Mouse (Mus musculus): ENCODE measurements around the gene Nanos1. TPM values are rescaled to one million over a fixed set of nuclear protein-coding genes. Genes with fewer than 3 reads are reported as not detected.
A peak's percentile ranks its signal among the peaks of the same experiment; 100 is the strongest.

Nanos1 gene
- polyA plus RNA-seq, 1 experiment from 2014 or later: 1.3 TPM

DNA sequence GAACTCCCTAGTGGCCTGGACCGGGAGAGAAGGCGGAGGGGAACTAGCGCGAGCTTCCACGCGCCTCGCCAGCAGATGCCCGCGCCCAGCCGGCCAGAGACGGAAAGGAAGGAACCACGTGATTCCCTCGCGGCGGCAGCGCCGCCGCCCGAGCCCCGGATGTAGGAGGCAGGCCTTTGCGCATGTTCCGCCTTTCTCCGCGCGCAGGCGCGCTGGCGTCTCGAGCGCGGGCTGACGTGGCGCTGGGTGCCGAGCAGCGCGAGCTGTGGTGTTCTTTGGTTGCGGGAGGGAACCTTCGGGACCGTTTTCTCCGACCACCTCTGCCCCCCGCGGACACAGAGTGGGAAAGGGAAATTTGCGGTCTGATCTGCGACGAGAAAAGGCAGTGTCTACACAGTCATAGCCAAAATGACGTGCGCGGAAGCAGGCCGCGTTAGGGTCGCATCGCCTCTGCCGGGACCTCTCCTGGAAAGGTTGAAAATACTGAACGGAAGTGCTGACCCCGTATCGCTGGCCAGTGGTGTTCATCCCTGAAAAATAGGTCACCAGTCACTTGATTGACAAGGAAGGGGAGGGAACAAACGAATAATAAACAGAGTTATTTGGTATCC, 34.9 kb downstream of the Nanos1 start, which contains the start of gene Eif3a:
TSS of gene Eif3a (minus strand) at position 108 of the 611 bp plus-strand sequence.
- Histone ChIP-seq H3K9me3 (replicated peaks) (no peaks in the 10 kb centered on the region), H3K27me3 (replicated peaks) (no peaks in the 10 kb centered on the region), H3K9ac (peak within 1 kb of the TSS; percentile 100), H3K27ac (peak within 1 kb of the TSS; percentile 99), H3K4me2 (peak within 1 kb of the TSS; percentile 92), H3K4me3 (peak within 1 kb of the TSS; percentile 99), H3K36me3 (peaks cover 11% of the 10 kb centered on the region), H3K4me1 (peaks cover 51% of the 10 kb centered on the region)
- under 1% methylated on average over 57 of the region's 57 CpGs for WGBS (ENCODE audit: insufficient replicate concordance)
- peak; percentile 93 for ATAC-seq

DNA sequence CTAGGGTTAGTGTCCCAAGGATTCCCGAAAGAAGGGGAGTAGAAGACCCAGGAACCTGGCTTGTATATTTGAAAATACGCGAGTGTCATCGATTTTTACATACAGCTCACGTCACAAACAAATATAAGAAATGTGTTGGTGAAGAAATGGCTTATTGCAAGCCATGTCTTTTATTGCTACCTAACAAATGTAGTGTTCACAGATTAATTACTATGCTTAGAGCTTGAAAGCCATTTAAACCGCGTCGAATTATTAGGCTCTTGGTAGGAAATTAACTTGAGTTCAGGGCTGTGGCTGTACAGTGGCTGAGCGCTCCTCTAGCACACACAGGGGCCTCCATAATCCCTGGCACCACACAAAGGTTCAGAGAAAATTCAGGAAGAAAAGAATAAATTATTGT, 35.4 kb downstream of the Nanos1 start:
- H3K36me3 ChIP-seq: peaks cover 7% of the 10 kb centered on the region
- no peak for ATAC-seq
- 15% methylated on average over 9 of the region's 9 CpGs for WGBS (ENCODE audit: insufficient replicate concordance)

DNA sequence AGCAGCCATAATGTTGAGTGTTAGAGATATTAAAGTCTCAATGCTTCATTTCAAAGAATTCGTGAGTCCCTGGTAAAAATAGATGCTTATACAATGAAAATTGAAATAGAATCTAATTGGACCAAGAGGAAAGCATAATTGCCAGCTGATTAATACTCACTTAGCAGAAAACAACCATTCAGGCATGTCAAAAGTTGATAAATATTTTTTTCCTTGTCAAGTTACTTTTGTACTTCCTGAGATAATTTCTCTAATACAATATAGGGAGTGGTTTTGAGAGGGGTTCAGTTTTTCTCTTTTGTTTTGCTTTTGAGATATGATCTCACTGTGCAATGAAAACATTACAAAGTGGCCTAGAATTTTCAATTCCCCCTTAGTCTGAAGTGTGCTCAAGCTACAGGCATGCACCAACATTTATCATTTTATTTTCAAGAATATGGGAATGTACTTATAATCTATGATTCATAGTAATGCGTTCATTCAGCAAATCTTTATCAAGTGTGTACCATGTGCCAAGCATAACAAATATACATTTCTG, 37.5 kb downstream of the Nanos1 start:
- Histone ChIP-seq H3K4me1 (peaks cover 41% of the 10 kb centered on the region), H3K4me2 (no peak overlapping the region), H3K9ac (no peak overlapping the region; the same call in 1 of the 2 replicates), H3K36me3 (no peaks in the 10 kb centered on the region), H3K9me3 (replicated peaks) (0 out of 2 replicates have a peak, but pooled peaks cover 5% of the 10 kb centered on the region), H3K27ac (no peak overlapping the region), H3K27me3 (replicated peaks) (no peaks in the 10 kb centered on the region), H3K4me3 (no peak overlapping the region)
- no peak for ATAC-seq
- 82% methylated on average over 2 of the region's 2 CpGs for WGBS (ENCODE audit: insufficient replicate concordance)

More for the DNA sequence above, 35.4 kb downstream of the Nanos1 start:
- Histone ChIP-seq H3K9me3 (replicated peaks) (no peaks in the 10 kb centered on the region), H3K4me2 (peak overlapping the region; percentile 92), H3K4me1 (peaks cover 46% of the 10 kb centered on the region), H3K27ac (peak overlapping the region; percentile 99), H3K9ac (peak overlapping the region; percentile 100), H3K27me3 (replicated peaks) (no peaks in the 10 kb centered on the region), H3K4me3 (peak overlapping the region; percentile 99)

DNA sequence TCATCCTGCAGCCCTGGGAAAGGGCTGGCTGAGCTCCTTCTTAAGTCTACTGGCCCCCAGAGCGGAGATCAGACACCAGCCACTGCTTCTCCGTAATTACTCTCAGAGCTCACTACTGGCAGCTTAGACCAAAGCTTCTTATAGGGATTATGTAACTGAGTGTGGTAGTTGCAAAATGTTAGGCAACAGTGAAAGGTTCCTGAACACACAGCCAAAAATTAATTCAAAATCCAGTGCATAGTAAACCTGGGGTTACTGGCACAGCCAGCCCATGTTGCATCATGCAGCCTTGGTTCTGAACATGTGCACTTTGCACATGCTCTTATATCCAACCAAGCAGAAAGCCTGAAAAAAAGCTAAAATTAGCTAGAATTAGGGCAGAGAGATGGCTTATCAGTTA, 39.5 kb downstream of the Nanos1 start:
- Histone ChIP-seq H3K9me3 (replicated peaks) (0 out of 2 replicates have a peak, but pooled peaks cover 5% of the 10 kb centered on the region), H3K9ac (no peak overlapping the region), H3K4me2 (no peak overlapping the region), H3K4me1 (peaks cover 54% of the 10 kb centered on the region), H3K36me3 (no peaks in the 10 kb centered on the region), H3K27me3 (replicated peaks) (no peaks in the 10 kb centered on the region), H3K27ac (peak overlapping the region; percentile 51), H3K4me3 (no peak overlapping the region)
- WGBS (ENCODE audit: insufficient replicate concordance): 83% methylated on average over 2 of the region's 2 CpGs
- ATAC-seq: no peak

DNA sequence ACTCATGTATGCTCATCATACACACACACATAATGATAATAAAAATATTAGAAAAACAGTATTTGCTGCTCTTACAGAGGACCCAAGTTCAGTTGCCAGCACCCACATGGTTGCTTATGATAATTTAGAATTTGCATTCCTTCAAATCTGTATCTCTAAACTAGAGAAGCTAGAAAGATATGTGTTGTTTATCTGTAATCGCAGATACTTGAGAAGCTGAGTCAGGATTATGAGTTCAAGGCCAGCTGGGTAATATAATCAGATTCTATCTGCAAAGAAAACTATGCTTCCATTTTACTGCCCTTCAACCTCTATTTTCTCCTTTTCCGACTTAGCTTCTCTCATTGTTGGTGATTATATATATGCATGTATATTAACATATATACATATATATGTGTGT, 41.6 kb downstream of the Nanos1 start:
- Histone ChIP-seq H3K9me3 (replicated peaks) (0 out of 2 replicates have a peak, but pooled peaks cover 5% of the 10 kb centered on the region), H3K27ac (no peak overlapping the region), H3K4me2 (no peak overlapping the region), H3K27me3 (replicated peaks) (no peaks in the 10 kb centered on the region), H3K4me1 (peaks cover 67% of the 10 kb centered on the region), H3K4me3 (no peak overlapping the region), H3K36me3 (no peaks in the 10 kb centered on the region), H3K9ac (no peak overlapping the region)
- ATAC-seq: no peak
- WGBS (ENCODE audit: insufficient replicate concordance): 87% methylated on average over 2 of the region's 2 CpGs

DNA sequence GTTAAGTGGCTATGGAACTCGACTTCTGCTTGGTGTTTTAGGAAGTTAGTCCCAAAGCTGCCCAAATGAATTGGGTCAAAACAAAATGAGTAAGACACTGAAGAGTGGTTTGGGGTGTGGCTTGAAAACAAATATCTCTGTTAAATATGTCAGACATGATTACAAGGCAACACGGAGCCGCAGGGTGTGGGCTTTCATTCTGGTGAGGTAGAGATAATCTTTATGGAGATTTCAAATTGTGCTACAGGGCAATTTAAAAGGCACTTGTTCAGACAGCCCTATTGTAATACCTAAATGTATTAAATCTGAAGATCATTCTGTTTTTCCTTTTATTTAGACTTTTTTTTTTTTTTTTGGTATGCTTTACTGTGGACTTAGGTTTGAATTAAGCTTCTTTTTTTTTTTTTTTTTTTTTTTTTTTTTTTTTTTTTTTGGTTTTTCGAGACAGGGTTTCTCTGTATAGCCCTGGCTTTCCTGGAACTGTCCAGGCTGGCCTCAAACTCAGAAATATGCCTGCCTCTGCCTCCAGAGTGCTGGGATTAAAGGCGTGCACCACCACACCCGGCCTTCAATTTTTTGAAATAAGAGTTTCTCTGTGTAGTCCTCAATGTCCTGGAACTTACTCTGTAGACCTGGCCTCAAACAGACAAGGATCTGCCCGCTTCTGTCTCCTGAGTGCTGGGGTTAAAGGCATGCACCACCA, 44.2 kb downstream of the Nanos1 start:
- peak; percentile 91 for ATAC-seq
- H3K27me3 ChIP-seq (replicated peaks): 0 out of 2 replicates have a peak, but pooled peaks cover 6% of the 10 kb centered on the region
- peaks cover 59% of the 10 kb centered on the region for H3K4me1 ChIP-seq
- H3K9ac ChIP-seq: no peak overlapping the region
- H3K36me3 ChIP-seq: no peaks in the 10 kb centered on the region
- peak overlapping the region; percentile 50 for H3K4me2 ChIP-seq
- no peak overlapping the region for H3K4me3 ChIP-seq
- H3K9me3 ChIP-seq (replicated peaks): 0 out of 2 replicates have a peak, but pooled peaks cover 5% of the 10 kb centered on the region
- WGBS (ENCODE audit: insufficient replicate concordance): 22% methylated on average over 7 of the region's 7 CpGs
- peak overlapping the region; percentile 88 for H3K27ac ChIP-seq

DNA sequence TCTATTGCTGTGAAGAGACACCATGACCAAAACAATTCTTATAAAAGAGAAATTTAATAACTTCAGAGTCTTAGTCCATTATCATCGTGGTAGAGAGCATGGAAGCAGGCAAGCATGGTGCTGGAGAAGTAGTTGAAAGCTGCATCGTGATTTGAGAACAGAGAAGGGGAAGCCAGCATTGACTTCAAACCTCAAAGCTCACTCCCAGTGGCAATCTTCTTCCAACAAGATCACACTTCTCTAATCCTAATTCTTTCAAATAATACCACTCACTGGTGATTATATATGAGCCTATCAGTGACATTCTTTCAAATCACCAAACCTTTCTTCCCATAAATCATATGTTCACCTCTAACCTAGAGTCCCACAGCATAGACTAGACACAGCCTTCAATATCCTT, 49.1 kb downstream of the Nanos1 start:
- ATAC-seq: no peak
- Histone ChIP-seq H3K27ac (no peak overlapping the region), H3K9me3 (replicated peaks) (no peaks in the 10 kb centered on the region), H3K27me3 (replicated peaks) (0 out of 2 replicates have a peak, but pooled peaks cover 6% of the 10 kb centered on the region), H3K4me2 (no peak overlapping the region), H3K36me3 (no peaks in the 10 kb centered on the region), H3K4me1 (peaks cover 32% of the 10 kb centered on the region), H3K4me3 (no peak overlapping the region), H3K9ac (no peak overlapping the region)
- WGBS (ENCODE audit: insufficient replicate concordance): 31% methylated on average over 2 of the region's 2 CpGs

Small RNA genes within 50 kb of the gene (microRNA-seq; reads per million reads assigned to microRNA genes)
- not detected for gene mmu-mir-3084-1

Other genes starting within 250 kb of the Nanos1 start
- gene Cacul1, start 175.0 kb upstream of the Nanos1 start, polyA plus RNA-seq (2016; fragmentation: Nextera tagmentation; extraction: Ambion mirVana): 17.3 and 17.5 TPM in 2 replicates
- 131 and 132 TPM in 2 replicates for gene Eif3a, start 34.7 kb downstream of the Nanos1 start, polyA plus RNA-seq (2016; fragmentation: Nextera tagmentation; extraction: Ambion mirVana)
- gene Fam45a, start 55.6 kb downstream of the Nanos1 start, polyA plus RNA-seq (2016; fragmentation: Nextera tagmentation; extraction: Ambion mirVana): 25.4 and 25.7 TPM in 2 replicates
- 1.7 and 1.8 TPM in 2 replicates for gene Sfxn4, start 105.5 kb downstream of the Nanos1 start, polyA plus RNA-seq (2016; fragmentation: Nextera tagmentation; extraction: Ambion mirVana)
- 417 TPM in 2 replicates for gene Prdx3, start 118.6 kb downstream of the Nanos1 start, polyA plus RNA-seq (2016; fragmentation: Nextera tagmentation; extraction: Ambion mirVana)
- 1.2 and 1.5 TPM in 2 replicates for gene Grk5, start 133.8 kb downstream of the Nanos1 start, polyA plus RNA-seq (2016; fragmentation: Nextera tagmentation; extraction: Ambion mirVana)